Mouse (Mus musculus): ENCODE results near the gene Cym. TPM values are rescaled to one million over a fixed set of nuclear protein-coding genes. Genes with fewer than 3 reads are reported as not detected.

Gene Cym
- total RNA-seq, 1 experiment from 2014 or later = not detected

DNA sequence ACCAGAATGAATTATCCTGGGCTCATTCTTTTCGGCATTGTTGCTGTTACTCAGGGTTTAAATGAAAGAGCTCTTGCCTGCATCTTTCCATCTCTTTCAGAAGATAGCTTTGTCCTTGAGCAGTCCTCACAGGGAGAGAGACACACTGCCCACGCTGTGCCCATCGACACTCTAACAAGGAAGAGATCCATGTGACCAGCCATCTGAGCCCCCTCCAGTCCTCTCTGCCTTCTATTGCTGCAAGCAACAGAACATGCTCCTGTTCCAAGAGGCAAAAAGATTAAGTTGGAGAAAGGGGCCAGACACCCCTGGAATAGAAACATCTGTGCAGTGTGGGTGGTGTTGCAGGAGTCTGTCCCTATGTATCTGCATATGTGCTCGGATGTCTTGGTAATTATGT, 34.5 kb downstream of the Cym start:
- no peak for ATAC-seq (replicated peaks in 1 of 2; ENCODE audit: insufficient read depth in 1 of 2, low FRiP score in 2 of 2, low TSS enrichment in 1 of 2, low read depth in 1 of 2, poor library complexity in 2 of 2, severe bottlenecking in 2 of 2)

DNA sequence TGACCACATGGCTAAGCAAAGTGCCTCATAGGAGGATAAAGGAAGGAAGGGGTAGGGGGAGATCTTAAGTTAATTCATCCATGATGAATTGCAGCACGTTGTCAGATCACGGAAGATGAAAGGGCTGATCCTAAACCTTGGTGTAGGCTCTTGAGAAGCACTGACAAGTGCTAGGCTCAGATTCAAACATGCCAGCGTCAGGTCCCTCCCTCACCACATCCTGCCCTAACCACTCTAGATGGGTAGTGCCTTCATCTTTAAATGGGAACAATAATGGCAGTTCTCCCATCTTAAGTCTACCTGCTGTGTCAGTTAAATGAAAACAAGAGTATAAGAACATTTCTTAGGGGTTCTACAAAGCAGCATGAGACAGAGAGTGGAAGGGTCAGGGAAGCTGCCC, 35.9 kb downstream of the Cym start:
- ATAC-seq (replicated peaks in 1 of 2; ENCODE audit: insufficient read depth in 1 of 2, low FRiP score in 2 of 2, low TSS enrichment in 1 of 2, low read depth in 1 of 2, poor library complexity in 2 of 2, severe bottlenecking in 2 of 2) = no peak; a peak in 1 of 4 replicates

DNA sequence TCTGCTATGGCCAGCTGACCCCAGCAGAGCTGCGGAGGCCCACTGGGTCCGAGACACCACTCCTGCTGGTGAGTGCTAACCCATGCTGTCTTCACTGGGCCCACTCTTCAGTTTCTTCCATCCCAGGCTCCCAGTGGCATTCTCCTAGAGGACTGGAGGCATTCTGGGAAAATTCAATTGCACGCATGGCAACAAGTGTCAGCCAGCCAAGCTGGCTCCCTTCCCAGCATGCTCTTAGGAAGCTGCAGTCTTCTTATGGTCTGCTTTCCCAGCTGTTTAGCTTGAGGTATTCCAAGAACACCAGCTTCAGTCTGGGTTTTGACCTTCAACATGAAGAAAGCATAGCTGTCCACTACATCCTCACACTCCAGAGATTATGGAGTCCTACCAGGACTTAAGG, 38.4 kb downstream of the Cym start:
- ATAC-seq (replicated peaks in 1 of 2; ENCODE audit: insufficient read depth in 1 of 2, low FRiP score in 2 of 2, low TSS enrichment in 1 of 2, low read depth in 1 of 2, poor library complexity in 2 of 2, severe bottlenecking in 2 of 2) = no peak

DNA sequence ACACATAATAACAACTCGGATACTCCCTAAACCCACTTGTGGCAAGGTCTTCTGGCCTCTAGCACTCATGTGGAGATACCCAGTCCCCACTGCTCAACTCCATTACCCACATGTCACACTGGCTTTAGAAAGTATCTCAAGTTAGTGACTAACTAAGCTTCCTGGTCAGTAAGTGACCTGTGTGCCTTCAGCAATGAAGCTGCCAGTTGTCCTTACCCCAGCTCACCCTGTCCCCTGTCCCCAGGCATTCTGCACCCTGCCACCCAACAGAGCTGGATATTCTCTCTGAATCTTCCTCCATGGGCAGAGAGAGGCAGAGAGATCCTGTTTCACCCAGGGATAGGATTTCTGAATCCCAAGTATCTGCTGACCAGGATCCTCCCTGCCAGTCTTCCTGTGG, 38.8 kb downstream of the Cym start, which contains the start of gene Kcna10:
Gene Kcna10, plus strand, starts transcription at position 301 of the 400 bp plus-strand sequence.
- no peak for ATAC-seq (replicated peaks in 1 of 2; ENCODE audit: insufficient read depth in 1 of 2, low FRiP score in 2 of 2, low TSS enrichment in 1 of 2, low read depth in 1 of 2, poor library complexity in 2 of 2, severe bottlenecking in 2 of 2)

DNA sequence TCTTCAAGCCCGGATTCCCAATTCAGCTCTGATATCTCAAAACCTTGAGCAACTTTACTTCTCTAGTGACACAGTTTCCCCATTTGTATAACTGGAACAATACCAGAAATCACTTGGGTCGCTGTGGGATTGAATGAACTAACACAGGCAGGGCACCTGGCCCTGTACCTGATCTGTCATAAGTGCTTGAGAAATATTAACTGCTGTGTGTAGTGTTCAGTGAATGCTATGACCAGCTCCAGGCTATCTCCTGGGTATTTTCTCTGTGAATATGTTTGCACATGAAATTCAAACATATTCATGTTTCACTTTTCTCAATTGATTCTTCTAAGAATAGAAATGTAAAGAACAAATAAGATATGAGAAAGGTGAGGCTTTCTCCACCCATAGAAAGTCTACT, 40.7 kb downstream of the Cym start:
- no peak for ATAC-seq (replicated peaks in 1 of 2; ENCODE audit: insufficient read depth in 1 of 2, low FRiP score in 2 of 2, low TSS enrichment in 1 of 2, low read depth in 1 of 2, poor library complexity in 2 of 2, severe bottlenecking in 2 of 2)

DNA sequence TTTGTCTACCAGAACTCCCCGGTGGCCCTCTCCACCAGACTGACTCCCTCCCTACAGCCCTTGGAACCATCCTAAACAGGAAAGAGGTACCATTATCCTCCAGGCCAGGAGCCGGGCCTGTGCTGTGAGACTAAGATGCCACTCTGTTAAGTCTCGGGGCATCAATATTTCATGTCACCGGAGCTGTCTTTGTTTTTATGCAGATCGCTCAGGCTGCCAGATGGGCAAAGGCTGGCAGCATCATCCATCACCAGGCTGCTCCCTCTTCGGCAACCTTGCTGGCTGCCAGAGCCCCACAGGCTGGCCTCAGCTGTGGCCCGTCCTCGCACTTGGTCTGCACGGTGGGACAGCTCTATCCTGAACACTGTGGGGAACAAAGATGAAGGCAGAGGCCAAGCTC, 45.0 kb downstream of the Cym start:
- no peak for ATAC-seq (replicated peaks in 1 of 2; ENCODE audit: insufficient read depth in 1 of 2, low FRiP score in 2 of 2, low TSS enrichment in 1 of 2, low read depth in 1 of 2, poor library complexity in 2 of 2, severe bottlenecking in 2 of 2)

DNA sequence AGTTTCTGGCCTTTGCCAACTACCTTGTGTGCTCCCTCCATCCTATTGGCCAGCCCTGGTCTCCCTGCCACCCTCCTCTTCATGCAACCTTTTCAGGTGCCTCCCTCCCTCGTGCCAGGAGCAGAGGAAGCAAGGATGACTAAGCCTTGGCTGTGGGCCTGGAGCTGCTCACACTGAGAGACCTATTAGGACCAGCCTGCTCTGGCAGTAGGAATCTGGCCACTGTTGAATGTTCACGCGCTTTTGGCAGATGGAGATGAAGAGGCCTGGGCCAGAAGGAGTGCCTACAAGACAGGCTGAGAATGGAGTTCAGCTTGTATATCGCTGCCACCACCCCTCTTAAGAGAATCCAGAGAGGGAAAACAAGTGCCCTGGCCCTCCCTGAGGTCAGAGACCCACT, 46.0 kb downstream of the Cym start:
- peak; percentile 33 to 42; a peak in 2 of 4 replicates for ATAC-seq (replicated peaks in 1 of 2; ENCODE audit: insufficient read depth in 1 of 2, low FRiP score in 2 of 2, low TSS enrichment in 1 of 2, low read depth in 1 of 2, poor library complexity in 2 of 2, severe bottlenecking in 2 of 2)

DNA sequence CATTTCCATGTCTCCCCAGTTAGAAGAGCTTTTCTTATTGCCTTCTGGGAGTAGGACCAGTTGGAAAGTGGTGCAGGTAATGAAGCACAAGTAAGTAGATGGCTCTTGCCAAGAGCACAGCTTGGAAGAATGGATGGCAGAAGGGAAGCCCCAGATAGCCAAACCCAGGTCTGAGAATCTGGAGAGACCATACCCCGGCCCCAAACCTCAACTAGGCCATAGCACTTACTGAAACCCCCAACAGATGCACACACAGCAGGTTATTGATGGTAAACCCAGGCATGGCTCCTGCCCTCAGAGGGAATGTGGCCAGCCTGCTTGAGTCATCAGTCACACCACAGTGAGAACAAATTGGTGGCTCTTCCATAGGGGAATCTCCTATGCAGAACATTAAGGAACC, 49.0 kb downstream of the Cym start:
- ATAC-seq (replicated peaks in 1 of 2; ENCODE audit: insufficient read depth in 1 of 2, low FRiP score in 2 of 2, low TSS enrichment in 1 of 2, low read depth in 1 of 2, poor library complexity in 2 of 2, severe bottlenecking in 2 of 2) = no peak

DNA sequence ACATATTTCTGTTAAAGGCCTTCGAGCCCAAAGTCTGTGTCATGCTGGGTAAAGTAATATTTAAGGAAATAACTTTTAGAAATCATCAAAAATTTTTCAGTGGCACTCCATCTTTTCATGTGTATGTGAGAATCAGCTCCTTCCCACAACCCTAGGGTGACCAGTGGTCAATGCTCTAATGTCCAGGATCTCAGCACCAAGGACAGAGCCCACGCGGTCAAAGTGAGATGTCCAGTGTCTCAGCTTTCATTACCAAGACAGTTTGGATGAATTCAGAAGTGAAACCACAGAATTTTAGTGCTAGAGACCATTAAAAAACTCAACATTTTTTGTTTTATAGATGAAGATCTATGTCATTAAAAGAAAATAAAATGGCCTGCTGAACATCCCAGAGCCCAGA, 49.6 kb downstream of the Cym start:
- no peak for ATAC-seq (replicated peaks in 1 of 2; ENCODE audit: insufficient read depth in 1 of 2, low FRiP score in 2 of 2, low TSS enrichment in 1 of 2, low read depth in 1 of 2, poor library complexity in 2 of 2, severe bottlenecking in 2 of 2)

DNA sequence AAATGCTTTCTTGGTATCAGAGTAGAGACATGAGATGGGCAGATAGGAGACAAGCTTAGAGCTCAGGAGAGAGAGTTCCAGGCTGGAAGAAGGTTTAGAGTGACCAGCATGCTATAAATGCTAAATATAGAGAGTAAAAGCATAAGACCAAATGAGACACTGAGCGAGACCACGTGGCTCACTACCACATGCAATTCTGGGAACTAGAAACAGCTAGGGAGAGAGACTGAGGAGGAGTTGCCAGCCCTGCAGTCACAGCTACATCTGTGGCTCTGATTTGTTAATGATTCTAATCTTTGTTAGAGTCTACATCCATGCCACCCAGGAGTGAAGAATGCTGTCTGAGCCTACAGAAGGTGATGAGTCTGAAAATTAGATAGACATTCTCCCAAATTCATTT, 52.0 kb downstream of the Cym start:
- ATAC-seq (replicated peaks in 1 of 2; ENCODE audit: insufficient read depth in 1 of 2, low FRiP score in 2 of 2, low TSS enrichment in 1 of 2, low read depth in 1 of 2, poor library complexity in 2 of 2, severe bottlenecking in 2 of 2) = no peak

DNA sequence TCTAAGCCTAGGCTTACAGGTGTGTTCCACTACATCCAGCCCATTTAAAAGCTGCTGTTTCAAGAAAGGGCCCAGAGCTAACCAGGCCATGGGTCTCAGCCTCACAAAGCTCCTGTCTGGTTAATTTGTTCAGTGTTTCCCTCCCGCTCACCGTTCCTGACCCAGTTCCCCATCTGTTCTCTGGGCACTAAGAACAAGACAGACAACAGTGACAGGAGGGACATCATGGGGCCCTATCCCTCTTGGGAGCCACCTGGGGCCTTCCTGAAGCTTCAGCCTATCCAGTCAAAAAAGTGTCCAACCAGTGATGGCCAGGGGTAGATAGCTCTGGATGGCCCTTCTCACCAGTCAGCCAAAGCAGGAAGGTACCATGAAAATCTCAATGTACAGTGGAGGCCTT, 58.8 kb downstream of the Cym start:
- no peak for ATAC-seq (replicated peaks in 1 of 2; ENCODE audit: insufficient read depth in 1 of 2, low FRiP score in 2 of 2, low TSS enrichment in 1 of 2, low read depth in 1 of 2, poor library complexity in 2 of 2, severe bottlenecking in 2 of 2)

Other genes with a start within 250 kb of the Cym start
- gene Kcna3, start 185.6 kb downstream of the Cym start, total RNA-seq (2017) = 16.3 and 16.8 TPM in 2 replicates
- gene Kcna2, start 120.6 kb downstream of the Cym start, total RNA-seq (2017) = not detected in 2 replicates
- not detected in 2 replicates for gene Kcna10, start 38.7 kb downstream of the Cym start, total RNA-seq (2017)
- not detected in 2 replicates for gene A630076J17Rik, start 8.9 kb upstream of the Cym start, total RNA-seq (2017)
- not detected in 2 replicates for gene Prok1, start 18.0 kb upstream of the Cym start, total RNA-seq (2017)
- gene Lamtor5, start 57.1 kb upstream of the Cym start, total RNA-seq (2017) = 43.8 and 51.2 TPM in 2 replicates
- gene Slc16a4, start 69.5 kb upstream of the Cym start, total RNA-seq (2017) = not detected in 2 replicates
- 34.5 and 34.9 TPM in 2 replicates for gene Rbm15, start 111.9 kb upstream of the Cym start, total RNA-seq (2017)
- not detected in 2 replicates for gene Kcnc4, start 237.8 kb upstream of the Cym start, total RNA-seq (2017)

Data from hematopoietic stem cell, adult 5-6 weeks (primary cell).